Mouse (Mus musculus) macrophage (primary cell): Measurements from ENCODE around the gene Cd36. TPM values are rescaled to one million over a fixed set of nuclear protein-coding genes. Genes with fewer than 3 reads are reported as not detected.

Experiments used
- H3K27ac ChIP-seq: fragments of 350-480 bp; formaldehyde crosslinking; 2 replicates; pipeline ENCODE4 v1.9.0; 2021
- H3K36me3 ChIP-seq: fragments of 350-480 bp; formaldehyde crosslinking; 2 replicates; pipeline ENCODE4 v1.9.0; 2021; ENCODE audit errors: inconsistent target
- H3K4me3 ChIP-seq: fragments of 350-480 bp; formaldehyde crosslinking; 2 replicates; pipeline ENCODE4 v1.9.0; 2021; ENCODE audit errors: inconsistent target
- H3K79me2 ChIP-seq: fragments of 350-480 bp; formaldehyde crosslinking; 2 replicates; pipeline ENCODE4 v1.9.0; 2021; ENCODE audit errors: inconsistent target
- WGBS: methylation state at CpG from one replicate; pipeline ENCODE4 v1.1.7; 2026; ENCODE audit warnings: inconsistent platforms; ENCODE audit not compliant: missing documents; 5-methylcytosine and 5-hydroxymethylcytosine counted together
- polyA plus RNA-seq: library from polyadenylated mRNA; stranded (reverse); fragments of 250-400 nt; gene quantifications from 3 replicates; pipeline ENCODE4 v1.2.4, GENCODE M21; 2018; ENCODE audit warnings: inconsistent platforms

The Cd36 gene
- polyA plus RNA-seq, 1 experiment from 2014 or later, result 932 TPM

DNA sequence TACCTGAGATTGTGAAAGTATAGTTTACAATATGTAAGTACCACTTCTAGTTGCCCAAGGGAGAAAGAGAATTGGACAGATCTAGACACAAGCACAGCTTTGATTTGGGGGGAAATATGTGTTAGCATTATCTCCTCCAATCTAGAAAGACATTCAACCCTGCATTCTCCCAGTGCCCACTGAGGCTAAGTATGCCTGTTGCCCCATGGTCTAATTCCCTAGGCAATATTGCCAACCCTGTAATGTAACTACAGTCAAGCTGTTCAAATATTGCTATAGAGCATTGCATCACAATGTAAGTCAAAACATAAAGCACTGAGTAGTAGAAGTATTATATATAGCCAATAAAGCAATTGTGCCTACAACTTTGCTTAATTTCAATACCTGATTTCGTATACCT is 40.3 kb downstream of the Cd36 start:
- Histone ChIP-seq H3K4me3 (peak overlapping the region; percentile 19), H3K79me2 (peaks cover 46% of the 10 kb centered on the region), H3K27ac (no peak overlapping the region), H3K36me3 (no peaks in the 10 kb centered on the region)
- 100% methylated on average over 1 of the region's 1 CpGs for WGBS

DNA sequence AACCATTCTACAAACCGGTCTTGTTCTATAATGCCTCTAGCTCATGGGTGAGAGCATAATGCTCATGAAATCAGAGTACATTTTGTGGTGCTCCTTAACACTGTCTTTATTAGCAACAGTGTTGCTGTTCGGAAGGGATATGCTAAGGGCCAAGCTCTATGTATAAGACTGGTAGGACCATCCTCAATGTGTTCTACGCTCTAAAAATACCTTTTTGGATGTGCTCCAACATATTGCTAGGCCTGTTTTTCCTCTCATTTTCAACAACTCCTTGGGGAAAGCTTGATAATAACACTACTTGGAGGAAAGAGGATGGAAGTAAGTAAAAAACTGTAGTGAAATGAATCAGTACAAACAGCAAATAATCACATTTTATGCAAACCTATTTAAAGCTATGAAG is 44.7 kb downstream of the Cd36 start:
- Histone ChIP-seq H3K36me3 (no peaks in the 10 kb centered on the region), H3K27ac (peak overlapping the region; percentile 65), H3K4me3 (no peak overlapping the region), H3K79me2 (peaks cover 61% of the 10 kb centered on the region)
- 97% methylated on average over 3 of the region's 3 CpGs for WGBS

DNA sequence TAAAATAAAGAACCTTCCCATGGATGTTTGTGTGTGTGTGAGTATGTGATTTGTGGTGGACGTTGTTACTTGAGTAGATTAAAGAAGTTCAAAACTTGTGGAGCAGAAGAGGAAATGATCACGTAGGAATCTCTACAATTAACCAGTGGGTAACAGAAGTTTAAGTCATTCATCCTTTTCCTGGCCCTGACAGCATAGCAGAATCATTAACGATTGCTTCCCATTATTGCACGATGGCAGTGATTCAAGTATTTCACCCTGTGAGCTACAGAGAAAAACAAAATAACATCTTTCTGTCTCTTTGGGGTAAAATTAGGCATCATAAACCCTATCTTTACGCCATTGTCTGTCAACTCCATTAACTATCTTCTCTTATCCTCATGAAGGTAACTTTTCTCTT is 45.3 kb downstream of the Cd36 start:
- 41% methylated on average over 5 of the region's 5 CpGs for WGBS
- Histone ChIP-seq H3K27ac (peak overlapping the region; percentile 65), H3K79me2 (peaks cover 60% of the 10 kb centered on the region), H3K36me3 (no peaks in the 10 kb centered on the region), H3K4me3 (no peak overlapping the region)

DNA sequence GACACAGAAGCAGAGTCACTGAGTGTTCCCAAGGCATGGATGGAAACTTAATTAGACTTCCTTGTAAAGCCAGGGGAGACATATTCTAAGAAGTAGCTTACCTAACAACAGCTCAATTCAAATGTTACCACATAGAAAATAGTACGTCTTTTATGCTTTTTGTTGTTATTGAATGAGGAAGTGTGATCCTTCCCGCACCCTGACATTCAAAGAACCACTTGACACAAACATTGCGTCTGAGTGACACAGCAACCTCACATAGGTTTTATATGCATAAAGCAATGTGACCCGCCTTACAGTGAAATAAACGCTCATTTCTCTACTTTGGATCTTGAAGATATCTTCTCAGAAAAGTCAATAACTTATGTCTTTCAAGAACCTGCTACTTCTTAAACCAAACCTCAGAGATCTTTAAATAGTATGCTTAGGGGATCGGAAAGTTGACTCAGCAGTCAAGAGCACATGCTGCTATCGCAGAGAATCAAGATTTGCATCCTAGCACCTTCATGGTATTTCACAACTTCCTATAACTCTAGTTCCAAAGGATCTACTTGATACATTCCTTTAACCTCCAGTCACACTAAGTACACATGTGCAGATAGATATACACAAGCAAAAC is 46.4 kb downstream of the Cd36 start:
- Histone ChIP-seq H3K36me3 (no peaks in the 10 kb centered on the region), H3K79me2 (peaks cover 62% of the 10 kb centered on the region), H3K27ac (peak overlapping the region; percentile 65), H3K4me3 (no peak overlapping the region)
- 17% methylated on average over 7 of the region's 7 CpGs for WGBS

DNA sequence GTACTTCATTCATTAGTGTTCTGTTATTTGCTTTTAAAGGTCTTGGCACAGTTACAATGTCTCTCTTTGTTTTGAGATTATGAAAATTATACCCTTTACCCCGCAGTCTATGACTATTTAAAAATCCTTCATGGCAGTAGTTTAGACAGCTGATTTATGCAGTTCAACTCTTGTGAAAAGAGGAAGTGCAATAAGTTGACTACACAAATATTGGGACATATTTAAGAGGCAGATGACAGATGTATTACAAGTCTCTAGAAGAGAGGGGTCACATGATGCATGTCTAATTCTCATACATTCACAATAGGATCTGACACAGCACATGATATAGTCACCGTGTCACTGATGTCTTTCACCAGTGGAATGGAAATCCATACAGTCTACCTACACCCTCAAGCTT is 49.1 kb downstream of the Cd36 start:
- Histone ChIP-seq H3K79me2 (peaks cover 60% of the 10 kb centered on the region), H3K27ac (peak overlapping the region; percentile 95), H3K36me3 (no peaks in the 10 kb centered on the region), H3K4me3 (no peak overlapping the region)
- WGBS, result 0% methylated on average over 2 of the region's 2 CpGs

DNA sequence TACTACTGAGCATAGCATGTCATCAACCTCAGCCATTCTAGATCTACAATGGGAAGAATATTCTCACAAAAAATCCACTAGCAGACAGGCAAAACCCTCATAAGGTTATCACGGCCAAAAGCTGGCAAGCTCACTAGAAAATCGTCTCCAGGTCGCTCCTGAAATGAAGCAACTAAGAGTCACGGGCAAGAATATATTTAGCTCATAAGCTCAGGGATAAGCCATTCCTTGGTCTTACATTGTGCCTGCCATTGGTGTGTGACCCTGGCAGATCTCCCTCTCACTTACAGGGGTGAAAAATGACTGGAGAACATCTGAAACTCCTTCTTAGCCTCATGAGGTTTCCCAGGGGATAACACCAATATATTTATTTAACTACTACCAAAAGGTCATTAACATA is 52.2 kb downstream of the Cd36 start:
- Histone ChIP-seq H3K27ac (peak overlapping the region; percentile 60), H3K4me3 (no peak overlapping the region), H3K36me3 (no peaks in the 10 kb centered on the region), H3K79me2 (peaks cover 85% of the 10 kb centered on the region)
- WGBS, result 95% methylated on average over 4 of the region's 4 CpGs

DNA sequence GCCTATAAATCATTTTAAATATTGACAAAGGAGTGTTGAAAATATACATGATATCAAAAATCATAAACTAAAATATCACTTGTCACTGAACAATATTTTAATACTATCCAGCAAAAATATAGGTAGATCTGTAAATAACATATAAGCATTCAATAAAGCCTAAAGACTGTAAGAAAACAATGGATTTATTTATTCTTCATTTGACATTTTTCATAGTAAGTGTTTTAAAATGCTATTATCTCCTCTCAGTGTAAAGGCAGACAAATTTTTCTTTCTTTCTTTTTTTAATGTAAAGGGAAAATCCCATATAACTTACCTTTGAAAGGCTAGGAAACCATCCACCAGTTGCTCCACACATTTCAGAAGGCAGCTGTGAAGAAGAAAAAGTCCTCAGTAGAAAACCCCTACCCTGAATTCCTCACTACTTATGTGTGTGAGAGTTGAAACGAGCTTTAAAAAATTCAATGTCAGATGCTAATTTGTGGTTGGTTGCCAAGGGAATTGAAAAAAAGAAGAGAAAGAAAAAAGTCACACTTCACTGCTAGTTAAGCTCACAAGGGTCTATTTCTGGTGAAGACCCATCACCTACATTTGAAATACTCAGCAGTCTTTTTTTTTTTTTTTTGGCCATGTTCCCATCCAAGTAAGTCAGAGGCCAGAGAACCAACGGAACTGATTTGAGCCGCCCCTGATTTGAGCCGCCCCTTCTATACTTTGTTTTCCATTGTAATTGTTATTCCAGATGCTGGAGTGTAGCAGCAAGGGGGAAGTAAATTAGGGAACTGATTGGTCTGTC is 53.1 kb downstream of the Cd36 start:
- H3K27ac ChIP-seq, result peak overlapping the region; percentile 60
- peak overlapping the region; percentile 30 for H3K4me3 ChIP-seq
- H3K36me3 ChIP-seq, result no peaks in the 10 kb centered on the region
- H3K79me2 ChIP-seq, result peaks cover 85% of the 10 kb centered on the region
- 72% methylated on average over 3 of the region's 4 CpGs for WGBS

DNA sequence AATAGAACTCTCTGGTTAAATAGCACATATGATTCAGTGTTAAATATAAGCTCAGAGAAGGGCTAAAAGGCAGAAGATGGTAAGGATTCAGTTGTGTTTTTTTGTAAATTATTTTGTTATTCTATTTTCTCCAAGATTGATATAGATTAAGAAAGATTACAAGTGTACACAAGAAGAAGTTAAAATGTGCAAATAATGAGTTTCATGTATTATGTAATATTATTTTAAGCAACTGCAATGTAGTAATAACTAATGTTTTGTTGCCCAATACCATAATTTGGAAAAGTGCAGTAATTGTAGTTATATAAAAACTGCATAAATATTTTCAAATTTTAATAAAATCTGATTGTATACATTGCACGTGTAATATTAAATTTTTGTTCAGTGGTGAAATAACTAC is 54.8 kb downstream of the Cd36 start:
- whole genome bisulfite sequencing, result 78% methylated on average over 1 of the region's 1 CpGs
- H3K79me2 ChIP-seq, result peaks cover 94% of the 10 kb centered on the region
- peak overlapping the region; percentile 30 for H3K4me3 ChIP-seq
- H3K36me3 ChIP-seq, result no peaks in the 10 kb centered on the region
- H3K27ac ChIP-seq, result peak overlapping the region; percentile 60

DNA sequence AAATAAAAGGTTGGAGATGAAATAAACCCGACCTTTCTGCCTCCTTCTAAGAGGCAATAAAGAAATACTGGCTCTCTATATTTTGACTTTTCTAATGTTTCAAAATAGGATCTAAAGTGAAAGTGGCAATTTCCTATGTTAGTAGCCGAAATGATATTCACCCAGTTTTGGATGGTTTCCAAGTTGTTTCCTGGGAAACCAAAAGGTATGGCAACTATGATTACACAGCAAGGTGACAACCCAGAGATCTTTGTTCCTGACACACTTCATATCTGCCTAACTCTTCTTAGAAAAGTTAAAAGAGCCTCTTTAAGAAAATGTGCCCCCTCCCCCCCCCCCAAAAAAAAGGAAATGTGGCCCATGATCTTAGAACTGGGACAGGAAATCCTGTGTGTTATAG is 58.1 kb downstream of the Cd36 start:
- WGBS, result 32% methylated on average over 2 of the region's 2 CpGs
- H3K27ac ChIP-seq, result no peak overlapping the region
- H3K4me3 ChIP-seq, result no peak overlapping the region
- 0 out of 2 replicates have a peak, but pooled peaks cover 6% of the 10 kb centered on the region for H3K36me3 ChIP-seq
- peaks cover 66% of the 10 kb centered on the region for H3K79me2 ChIP-seq

DNA sequence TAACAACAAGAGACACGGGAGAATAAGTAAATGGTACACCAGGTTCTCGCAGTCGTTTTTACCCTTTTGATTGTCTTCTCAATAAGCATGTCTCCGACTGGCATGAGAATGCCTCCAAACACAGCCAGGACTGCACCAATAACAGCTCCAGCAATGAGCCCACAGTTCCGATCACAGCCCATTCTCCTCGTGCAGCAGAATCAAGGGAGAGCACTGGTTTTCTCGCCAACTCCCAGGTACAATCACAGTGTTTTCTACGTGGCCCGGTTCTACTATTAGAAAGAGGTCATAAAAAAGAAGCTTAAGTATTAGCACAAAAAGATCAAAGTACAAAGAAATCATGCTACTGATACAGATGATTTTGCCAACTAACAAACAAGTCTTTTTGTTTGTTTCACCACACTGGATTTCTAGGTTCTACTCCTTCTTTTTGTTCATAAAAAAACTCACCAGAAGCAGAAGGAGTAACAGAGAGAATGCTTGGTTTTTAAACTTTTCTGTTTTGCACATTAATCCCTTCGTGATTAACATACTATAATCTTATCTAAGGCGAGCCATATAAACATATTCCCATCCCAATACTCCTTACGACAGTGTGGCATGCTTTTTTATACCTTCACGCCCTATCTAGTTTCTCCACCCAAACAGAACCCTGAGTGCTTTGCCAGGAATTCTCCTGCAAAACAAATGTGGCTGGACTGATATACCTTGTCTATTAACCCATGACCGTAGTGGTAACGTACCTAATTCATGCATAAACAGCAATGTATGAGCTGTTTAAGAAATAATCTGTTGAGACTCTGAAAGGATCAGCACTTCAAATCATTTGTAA is 59.7 kb downstream of the Cd36 start:
- H3K27ac ChIP-seq, result no peak overlapping the region
- 0 out of 2 replicates have a peak, but pooled peaks cover 6% of the 10 kb centered on the region for H3K36me3 ChIP-seq

DNA sequence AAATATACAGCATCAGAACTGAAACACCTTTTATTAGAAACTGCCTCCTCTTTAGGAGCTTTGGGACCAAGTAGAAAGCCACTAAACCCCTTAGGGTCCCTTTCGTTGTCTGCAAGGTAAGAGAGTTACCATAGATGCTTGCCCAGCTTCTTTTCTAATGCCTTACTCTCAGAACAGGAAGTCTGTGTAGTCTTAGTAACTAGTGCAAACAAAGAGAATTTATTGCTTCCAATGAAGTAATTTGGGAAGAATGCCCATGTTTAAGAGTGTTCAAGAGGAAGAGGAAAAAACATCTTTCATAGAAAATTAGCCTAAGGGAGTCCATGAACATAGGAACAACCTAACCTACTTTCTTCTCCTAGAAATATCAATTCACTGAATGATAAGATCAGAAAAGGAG is 67.2 kb downstream of the Cd36 start:
- no peak overlapping the region for H3K4me3 ChIP-seq
- H3K36me3 ChIP-seq, result no peaks in the 10 kb centered on the region
- H3K79me2 ChIP-seq, result no peaks in the 10 kb centered on the region
- WGBS, result 17% methylated on average over 1 of the region's 1 CpGs
- no peak overlapping the region for H3K27ac ChIP-seq

More for the DNA sequence above, 59.7 kb downstream of the Cd36 start:
- Histone ChIP-seq H3K4me3 (no peak overlapping the region), H3K79me2 (peaks cover 50% of the 10 kb centered on the region)
- WGBS, result over 99% methylated on average over 15 of the region's 15 CpGs

DNA sequence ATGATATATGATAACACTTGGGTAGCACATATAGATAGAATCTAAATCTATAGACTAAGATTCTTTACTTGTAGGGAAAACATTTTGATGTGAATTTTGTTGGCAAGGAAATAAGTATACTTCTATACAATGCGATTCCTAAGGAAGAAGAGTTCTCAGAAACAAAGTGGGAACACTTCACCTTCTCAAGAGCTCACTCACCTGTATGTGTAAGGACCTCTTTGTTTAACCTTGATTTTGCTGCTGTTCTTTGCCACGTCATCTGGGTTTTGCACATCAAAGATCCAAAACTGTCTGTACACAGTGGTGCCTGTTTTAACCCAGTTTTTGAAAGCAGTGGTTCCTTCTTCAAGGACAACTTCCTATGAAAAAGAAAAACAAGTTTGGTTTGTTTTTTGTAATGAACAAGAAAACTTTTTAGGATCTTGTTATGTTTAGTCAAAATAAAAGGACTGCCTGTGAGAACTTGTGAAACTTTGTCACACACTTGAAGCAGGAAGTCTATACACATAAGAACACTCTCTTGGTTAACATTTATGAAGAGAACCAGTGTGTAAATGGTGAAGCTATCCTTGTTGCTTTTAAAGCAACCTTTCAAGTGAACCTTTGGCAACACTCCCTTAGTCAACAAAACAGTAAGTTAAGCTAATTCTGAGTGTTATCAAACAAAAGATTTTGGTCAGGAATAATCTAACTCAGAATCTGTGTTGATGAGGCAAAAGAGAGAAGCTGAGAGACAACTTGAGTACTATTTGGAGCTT is 68.2 kb downstream of the Cd36 start:
- no peak overlapping the region for H3K4me3 ChIP-seq
- H3K79me2 ChIP-seq, result no peaks in the 10 kb centered on the region

DNA sequence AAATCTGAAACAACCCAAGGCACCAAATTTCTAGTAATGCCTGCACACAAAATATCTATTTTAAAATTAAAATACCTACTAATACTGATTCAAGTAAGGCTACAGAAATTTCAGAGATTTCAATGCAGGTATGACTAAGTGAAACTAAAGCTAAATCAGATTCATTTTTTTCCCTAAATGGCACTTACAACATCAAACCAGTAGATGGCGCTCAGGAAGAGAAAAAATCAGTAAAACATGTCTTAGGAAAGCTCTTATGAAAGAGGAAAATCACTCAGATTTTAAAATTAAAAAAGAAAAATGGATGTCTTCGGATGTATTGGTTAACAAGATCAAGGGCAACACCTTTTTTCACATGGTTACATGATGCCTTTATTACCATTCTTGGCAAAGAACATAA is 72.4 kb downstream of the Cd36 start:
- no peak overlapping the region for H3K27ac ChIP-seq
- no peak overlapping the region for H3K4me3 ChIP-seq
- 0 out of 2 replicates have a peak, but pooled peaks cover 12% of the 10 kb centered on the region for H3K36me3 ChIP-seq
- no peaks in the 10 kb centered on the region for H3K79me2 ChIP-seq
- WGBS, result 0% methylated on average over 2 of the region's 2 CpGs

More for the DNA sequence above, 68.2 kb downstream of the Cd36 start:
- Histone ChIP-seq H3K27ac (no peak overlapping the region), H3K36me3 (no peaks in the 10 kb centered on the region)
- WGBS, result 92% methylated on average over 2 of the region's 2 CpGs

DNA sequence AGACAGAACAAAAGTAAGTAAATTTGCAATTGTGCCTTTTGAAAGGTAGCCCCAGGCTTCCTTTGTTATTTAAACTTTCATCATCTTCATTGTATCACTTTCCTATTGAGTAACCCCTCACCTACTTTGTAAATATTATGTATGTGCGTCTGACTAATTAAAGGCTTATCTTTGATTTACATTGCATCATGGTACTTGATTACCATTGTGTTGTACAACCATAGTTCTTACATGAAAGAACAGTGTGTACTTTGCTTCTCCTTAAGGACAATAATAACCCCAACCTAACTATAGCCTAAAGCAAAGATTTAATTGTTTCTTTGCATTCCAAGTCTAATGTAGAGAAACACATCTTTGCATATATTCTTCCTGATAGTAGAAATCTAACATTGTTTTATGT is 78.3 kb downstream of the Cd36 start:
- peaks cover 20% of the 10 kb centered on the region; the same call in 1 of the 2 replicates for H3K36me3 ChIP-seq
- 100% methylated on average over 1 of the region's 1 CpGs for WGBS

More for the DNA sequence above, 78.3 kb downstream of the Cd36 start:
- Histone ChIP-seq H3K4me3 (no peak overlapping the region), H3K79me2 (no peaks in the 10 kb centered on the region), H3K27ac (no peak overlapping the region)
